Mouse (Mus musculus): Measurements from ENCODE around the gene Abcc1. TPM values are rescaled to one million over a fixed set of nuclear protein-coding genes. Genes with fewer than 3 reads are reported as not detected.

Gene Abcc1
- total and polyA plus RNA-seq, 3 experiments, result 30.2 to 49.7 (median 37.4) TPM

DNA sequence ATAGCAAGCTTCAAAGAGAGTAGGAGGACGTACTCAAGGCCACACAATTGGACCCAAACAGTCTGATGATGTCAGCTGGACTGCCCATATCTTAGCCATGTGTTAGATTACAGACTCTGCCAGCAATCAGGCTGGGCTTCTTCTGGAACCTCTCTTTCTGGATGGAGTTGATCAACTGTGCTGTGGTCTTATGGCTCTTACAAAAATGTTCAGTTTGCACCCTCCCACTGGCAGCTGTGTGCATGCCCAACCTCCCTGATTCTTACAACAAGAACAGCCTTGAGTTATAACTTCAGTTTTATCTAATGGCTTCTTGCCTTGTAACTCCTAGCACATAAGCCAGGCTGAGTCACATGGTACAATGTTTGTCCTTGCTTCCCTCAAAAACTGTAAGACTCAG is 33.2 kb upstream of the Abcc1 start:
- TF ChIP-seq RCOR1 (conservative IDR thresholded peaks at IDR 0.05; ENCODE audit: low read depth, low read length), result no peak
- no peak for TF ChIP-seq RAD21 (IDR thresholded peaks at IDR 0.05; ENCODE audit: low read depth, low read length)
- no peak for TF ChIP-seq SIN3A (IDR thresholded peaks at IDR 0.05; ENCODE audit: low read length)
- no peak for TF ChIP-seq USF2 (conservative IDR thresholded peaks at IDR 0.05; ENCODE audit: low read depth, low read length)
- TF ChIP-seq SMC3 (IDR thresholded peaks at IDR 0.05; ENCODE audit: low read depth, low read length), result no peak
- no peak for TF ChIP-seq MAZ (IDR thresholded peaks at IDR 0.05; ENCODE audit: low read depth, low read length)
- no peak for TF ChIP-seq HCFC1 (IDR thresholded peaks at IDR 0.05; ENCODE audit: low read depth, low read length)
- no peak for TF ChIP-seq UBTF (IDR thresholded peaks at IDR 0.05; ENCODE audit: low read depth, low read length)
- no peak for TF ChIP-seq BHLHE40 (IDR thresholded peaks at IDR 0.05; ENCODE audit: low read depth, low read length)
- TF ChIP-seq IRF4 (IDR thresholded peaks at IDR 0.05; ENCODE audit: low read depth, low read length), result no peak
- no peak for TF ChIP-seq GABPA (IDR thresholded peaks at IDR 0.05; ENCODE audit: insufficient replicate concordance, low read depth, low read length)
- TF ChIP-seq EP300 (IDR thresholded peaks at IDR 0.05; ENCODE audit: low read length), result no peak
- no peak for TF ChIP-seq JUND (conservative IDR thresholded peaks at IDR 0.05; ENCODE audit: low read depth, low read length)
- no peak for TF ChIP-seq POLR2AphosphoS2 (IDR thresholded peaks at IDR 0.05; ENCODE audit: low read depth, low read length)
- TF ChIP-seq ZMIZ1 (IDR thresholded peaks at IDR 0.05; ENCODE audit: low read depth, low read length), result no peak
- no peak for DNase-seq (ENCODE audit: extremely low read depth)
- Histone ChIP-seq H3K79me2 (replicated peaks; ENCODE audit: control insufficient read depth, extremely low read depth, insufficient read depth, poor library complexity, severe bottlenecking) (no peaks in the 10 kb centered on the region), H3K27ac (ENCODE audit: insufficient read depth, low read depth) (no peak overlapping the region), H3K27me3 (replicated peaks) (peaks cover 5% of the 10 kb centered on the region), H3K9me3 (replicated peaks; ENCODE audit: low read length) (no peaks in the 10 kb centered on the region), H3K4me1 (ENCODE audit: control insufficient read depth in 1 of 2, insufficient read depth in 2 of 2) (no peaks in the 10 kb centered on the region), H3K36me3 (replicated peaks in 1 of 2; ENCODE audit: control insufficient read depth in 1 of 2, insufficient read depth in 1 of 2, low read length in 1 of 2) (no peaks in the 10 kb centered on the region), H3K4me2 (ENCODE audit: insufficient read depth, low read depth, poor library complexity, severe bottlenecking) (no peak overlapping the region), H3K4me3 (replicated peaks in 1 of 3; ENCODE audit: low read depth in 2 of 3, low read length in 2 of 3, poor library complexity in 1 of 3) (no peak overlapping the region), H3K9ac (ENCODE audit: insufficient read depth, low read depth) (no peak overlapping the region)
- dilution Hi-C loops (cut with MboI; ENCODE audit: extremely low pct_ligation_motif_present, extremely low pct_unique_long_range_greater_than_20kb, low sequenced_read_pairs), result no loop called here
- in situ Hi-C loops (cut with MboI; ENCODE audit: low pct_ligation_motif_present, low pct_unique_long_range_greater_than_20kb, low sequenced_read_pairs), result no loop called here

DNA sequence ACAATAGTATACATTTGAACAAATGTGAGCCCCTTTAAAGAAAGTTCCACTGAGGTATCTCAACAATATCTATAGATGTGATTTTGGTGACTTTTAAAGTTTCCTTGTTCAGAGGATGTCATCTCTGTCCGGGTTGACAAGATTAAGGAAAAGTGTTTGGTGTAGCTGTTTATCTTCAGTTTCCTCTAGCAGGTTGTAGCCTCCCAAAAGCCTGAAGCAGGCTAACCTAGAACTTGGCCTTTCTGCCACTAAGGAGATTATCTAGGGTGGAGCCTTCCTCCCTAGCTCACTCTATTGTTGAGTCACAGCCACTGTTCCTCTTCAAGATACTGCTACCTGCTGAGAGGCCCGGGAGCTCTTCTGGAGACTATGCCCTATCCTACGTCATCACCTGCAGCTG is 16.4 kb upstream of the Abcc1 start:
- Histone ChIP-seq H3K4me1 (ENCODE audit: control insufficient read depth in 1 of 2, insufficient read depth in 2 of 2) (no peaks in the 10 kb centered on the region), H3K27me3 (replicated peaks) (no peaks in the 10 kb centered on the region), H3K4me2 (ENCODE audit: insufficient read depth, low read depth, poor library complexity, severe bottlenecking) (no peak overlapping the region), H3K4me3 (replicated peaks in 1 of 3; ENCODE audit: low read depth in 2 of 3, low read length in 2 of 3, poor library complexity in 1 of 3) (no peak overlapping the region), H3K27ac (ENCODE audit: insufficient read depth, low read depth) (no peak overlapping the region), H3K9me3 (replicated peaks; ENCODE audit: low read length) (no peaks in the 10 kb centered on the region), H3K79me2 (replicated peaks; ENCODE audit: control insufficient read depth, extremely low read depth, insufficient read depth, poor library complexity, severe bottlenecking) (no peaks in the 10 kb centered on the region), H3K9ac (ENCODE audit: insufficient read depth, low read depth) (no peak overlapping the region), H3K36me3 (replicated peaks in 1 of 2; ENCODE audit: control insufficient read depth in 1 of 2, insufficient read depth in 1 of 2, low read length in 1 of 2) (no peaks in the 10 kb centered on the region)
- in situ Hi-C loops (cut with MboI; ENCODE audit: low pct_ligation_motif_present, low pct_unique_long_range_greater_than_20kb, low sequenced_read_pairs), result no loop called here
- TF ChIP-seq NELFE (IDR thresholded peaks at IDR 0.05; ENCODE audit: low read depth, low read length), result no peak
- no peak for TF ChIP-seq POLR2AphosphoS2 (IDR thresholded peaks at IDR 0.05; ENCODE audit: low read depth, low read length)
- no peak for TF ChIP-seq MAFK (IDR thresholded peaks at IDR 0.05; ENCODE audit: insufficient replicate concordance, low read length)
- TF ChIP-seq JUN (IDR thresholded peaks at IDR 0.05; ENCODE audit: insufficient read depth, low read depth, low read length), result no peak
- no peak for TF ChIP-seq CTCF (conservative IDR thresholded peaks at IDR 0.05 in 1 of 2, IDR thresholded peaks at IDR 0.05 in 1 of 2; ENCODE audit: low read depth in 2 of 2, low read length in 2 of 2)
- no peak for TF ChIP-seq SMC3 (IDR thresholded peaks at IDR 0.05; ENCODE audit: low read depth, low read length)
- TF ChIP-seq ETS1 (conservative IDR thresholded peaks at IDR 0.05; ENCODE audit: low read depth, low read length), result no peak
- no peak for TF ChIP-seq USF1 (IDR thresholded peaks at IDR 0.05; ENCODE audit: low read depth, low read length)
- TF ChIP-seq CHD1 (IDR thresholded peaks at IDR 0.05; ENCODE audit: low read depth, low read length), result no peak
- no peak for TF ChIP-seq RAD21 (IDR thresholded peaks at IDR 0.05; ENCODE audit: low read depth, low read length)
- no peak for TF ChIP-seq CHD2 (IDR thresholded peaks at IDR 0.05; ENCODE audit: low read length)
- TF ChIP-seq NRF1 (IDR thresholded peaks at IDR 0.05; ENCODE audit: low read depth, low read length), result no peak
- TF ChIP-seq MXI1 (IDR thresholded peaks at IDR 0.05; ENCODE audit: low read depth, low read length), result no peak
- TF ChIP-seq BHLHE40 (IDR thresholded peaks at IDR 0.05; ENCODE audit: low read depth, low read length), result no peak
- TF ChIP-seq GABPA (IDR thresholded peaks at IDR 0.05; ENCODE audit: insufficient replicate concordance, low read depth, low read length), result no peak
- TF ChIP-seq PAX5 (IDR thresholded peaks at IDR 0.05; ENCODE audit: low read length), result no peak
- TF ChIP-seq EP300 (IDR thresholded peaks at IDR 0.05; ENCODE audit: low read length), result no peak
- dilution Hi-C loops (cut with MboI; ENCODE audit: extremely low pct_ligation_motif_present, extremely low pct_unique_long_range_greater_than_20kb, low sequenced_read_pairs), result no loop called here
- DNase-seq (ENCODE audit: extremely low read depth), result no peak
